Mouse (Mus musculus): Measurements from ENCODE around the gene Vsx2.
A peak's percentile ranks its signal among the peaks of the same experiment; 100 is the strongest.
"Not testable (repeated sequence)": the region's sequence is repeated elsewhere in the genome, so short reads cannot be mapped to it uniquely, and the experiment has no call there.

Vsx2 gene

DNA sequence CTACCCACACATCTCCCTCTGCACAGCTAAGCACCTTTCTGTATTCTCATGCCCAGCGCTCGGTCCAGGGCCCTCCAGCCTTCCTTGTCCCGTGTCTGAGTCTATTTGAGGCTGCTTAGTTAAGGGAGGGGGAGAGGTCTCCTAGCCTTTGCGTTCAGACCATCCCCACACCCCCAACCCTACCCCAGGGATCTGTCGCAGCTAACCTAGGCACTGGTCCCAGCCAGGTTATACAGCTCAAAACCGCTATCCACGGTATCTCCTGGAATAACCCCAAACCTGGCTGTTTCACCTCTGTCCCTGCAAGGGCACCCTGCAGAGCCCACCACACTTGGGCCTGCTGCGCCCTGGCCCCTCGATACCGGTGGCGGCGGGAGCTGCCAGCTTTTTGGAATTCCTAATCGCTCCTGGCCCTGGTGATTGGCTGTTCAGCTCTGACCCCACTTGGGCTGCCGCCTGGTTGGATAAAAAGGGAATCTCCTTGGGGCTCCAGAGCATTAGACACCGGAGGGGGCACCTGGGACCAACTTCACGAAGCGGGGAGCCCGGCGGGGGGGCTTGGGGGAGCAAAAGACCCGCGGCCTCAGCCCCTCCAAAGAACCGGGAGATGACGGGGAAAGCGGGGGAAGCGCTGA lies at the start of gene Vsx2:
Vsx2 (plus strand) TSS at position 427 of the 635 bp plus-strand sequence.
- DNase-seq (ENCODE audit: low spot score) = no peak

- no peak for DNase-seq (ENCODE audit: low spot score)
Observed at GRCm38 (mm10) chr12:84523728-84524127, 45.8 kb upstream of the Vsx2 start.

DNA sequence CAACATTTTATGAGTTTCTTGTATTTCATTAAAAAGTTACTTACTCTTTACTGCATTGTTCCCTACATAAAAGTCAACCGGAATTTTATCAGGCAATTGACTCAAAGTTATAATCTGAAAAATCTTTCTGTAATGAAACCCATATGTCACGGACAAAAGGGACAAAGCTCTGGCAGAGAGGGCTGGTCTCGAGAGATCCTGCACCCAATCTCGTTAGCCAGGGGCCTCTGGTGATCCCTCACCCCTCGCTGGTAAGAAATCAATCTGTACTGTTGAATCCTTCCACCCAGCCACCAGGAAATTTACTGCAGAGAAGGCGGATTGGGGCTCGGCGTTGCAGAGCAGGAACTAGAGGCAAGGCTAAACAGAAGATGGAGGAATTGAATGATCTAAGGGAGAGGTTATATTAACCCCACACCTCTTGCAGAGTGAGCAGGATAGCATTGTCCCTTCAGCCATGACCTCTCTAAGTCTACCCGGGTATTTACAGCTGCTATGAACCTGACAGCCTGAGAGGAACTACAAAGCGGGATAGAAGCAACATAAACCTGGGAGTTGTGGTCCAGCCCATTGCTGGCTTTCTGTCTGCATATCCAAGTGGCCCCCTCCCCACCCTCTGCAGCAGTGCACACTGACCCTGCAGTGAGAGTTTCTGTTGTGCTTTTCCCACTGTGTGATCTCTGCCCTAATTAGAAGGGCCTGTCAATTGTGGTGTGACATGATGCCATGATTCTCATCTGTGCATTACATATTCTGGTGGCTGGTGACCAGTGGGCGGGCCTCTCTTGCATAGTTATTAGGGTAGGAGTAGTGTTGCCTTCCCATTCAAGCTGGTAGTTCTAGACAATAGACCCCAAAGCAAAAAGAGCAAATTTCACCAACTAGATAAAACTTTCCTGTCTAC lies 45.2 kb upstream of the Vsx2 start:
- DNase-seq (ENCODE audit: low spot score) = peak; percentile 43

- no peak for DNase-seq (ENCODE audit: low spot score)
Observed at GRCm38 (mm10) chr12:84525422-84525821, 44.1 kb upstream of the Vsx2 start.

DNA sequence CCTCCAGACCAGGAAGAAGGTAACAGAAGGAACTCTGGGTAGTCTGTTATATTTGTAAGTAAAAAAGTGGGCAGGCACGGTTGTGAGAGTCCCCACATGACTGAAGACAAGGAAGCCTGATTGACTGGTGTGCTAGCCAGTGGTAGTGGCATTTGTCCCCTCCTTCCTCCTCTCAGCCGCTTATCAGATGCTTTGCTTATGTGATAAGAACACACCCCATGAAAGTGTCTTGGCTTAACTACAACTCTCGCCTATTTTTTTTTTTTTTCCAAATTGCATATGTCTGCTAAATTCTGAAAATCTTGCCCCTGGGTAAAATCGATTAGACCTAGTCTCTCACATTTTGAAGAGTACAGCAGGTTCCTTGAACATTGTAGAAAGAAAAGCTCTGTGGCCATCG lies 39.1 kb upstream of the Vsx2 start:
- no peak for DNase-seq (ENCODE audit: low spot score)

DNA sequence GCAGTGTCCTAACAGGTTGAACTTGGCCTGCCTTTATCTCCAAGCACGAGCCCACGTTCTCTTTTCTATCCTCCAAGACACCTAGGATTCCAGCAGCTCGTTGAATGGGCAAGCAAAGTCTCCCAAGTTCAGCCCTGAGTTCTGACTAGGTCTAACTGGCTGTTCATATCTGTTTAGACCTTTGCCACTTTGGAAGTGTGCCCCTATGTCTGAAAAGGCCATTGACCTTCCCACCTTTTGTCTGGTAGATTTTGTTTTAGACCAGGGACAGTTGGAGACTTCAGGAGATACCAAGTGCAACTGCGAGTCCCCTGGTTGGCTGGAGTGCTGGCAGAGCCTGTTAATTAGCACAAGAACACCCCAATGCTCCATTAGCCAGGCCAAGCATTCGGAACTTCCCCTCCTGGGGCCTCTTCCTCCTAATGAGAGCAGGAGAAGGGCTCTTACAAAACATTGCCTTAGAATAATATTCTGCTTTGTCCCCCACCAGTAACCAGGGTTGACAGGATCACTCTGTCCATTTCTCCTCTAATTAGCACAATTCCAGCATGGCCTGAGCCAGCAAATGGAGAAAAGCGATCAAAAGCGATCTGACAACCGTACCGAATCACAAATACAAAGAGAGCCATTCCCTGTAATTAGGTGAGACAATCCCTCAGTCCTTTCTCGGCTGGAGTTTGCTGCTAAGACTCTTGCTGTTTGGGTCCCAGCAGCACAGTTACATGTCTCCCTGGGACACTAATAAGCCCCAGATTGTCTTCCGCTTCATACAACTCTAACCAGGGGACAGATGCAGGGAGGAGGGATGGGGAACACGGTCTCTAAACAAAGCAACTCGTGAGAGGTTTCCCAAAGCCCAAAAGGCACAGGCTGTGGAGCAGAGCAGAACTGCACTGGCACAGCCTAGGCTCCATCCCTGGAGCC lies 37.4 kb upstream of the Vsx2 start:
- DNase-seq (ENCODE audit: low spot score) = peak; percentile 67

- DNase-seq (ENCODE audit: low spot score) = no peak
Observed at GRCm38 (mm10) chr12:84532830-84533199, 36.7 kb upstream of the Vsx2 start.

- DNase-seq (ENCODE audit: low spot score) = peak; percentile 50
Observed at GRCm38 (mm10) chr12:84533706-84534486, 35.7 kb upstream of the Vsx2 start.

GRCm38 (mm10) chr12:84539537-84539936 lies 30.0 kb upstream of the Vsx2 start:
- DNase-seq (ENCODE audit: low spot score) = not testable (repeated sequence)

DNA sequence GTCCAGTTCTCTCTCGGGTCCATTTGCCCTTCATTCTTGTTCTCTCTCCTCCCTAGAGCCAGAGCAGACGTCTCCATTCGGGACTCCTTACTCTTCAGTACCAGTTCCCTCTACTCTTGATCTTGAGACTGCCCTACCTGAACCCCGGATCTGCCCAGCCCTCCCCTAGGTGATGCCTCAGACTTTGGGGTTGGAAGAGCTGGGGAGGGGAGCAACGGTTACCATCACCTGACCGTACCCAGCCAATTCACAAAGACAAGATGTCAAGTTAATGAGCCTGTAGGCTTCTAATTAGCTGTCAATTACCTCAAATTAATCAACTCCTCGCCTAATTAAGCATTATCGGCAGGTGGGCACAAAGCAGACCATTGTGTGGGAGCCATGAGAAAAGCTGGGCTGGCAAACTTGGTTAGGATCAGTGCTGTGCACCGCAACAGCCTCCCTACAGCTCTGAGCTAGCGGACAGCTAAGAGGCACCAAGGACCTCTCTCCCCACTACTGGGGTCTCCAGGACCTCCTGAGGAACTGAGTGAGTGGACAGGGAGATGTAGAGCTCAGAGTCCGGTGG lies 28.1 kb upstream of the Vsx2 start:
- no peak for DNase-seq (ENCODE audit: low spot score)

GRCm38 (mm10) chr12:84546028-84546427 lies 23.5 kb upstream of the Vsx2 start:
- peak; percentile 77 for DNase-seq (ENCODE audit: low spot score)

DNA sequence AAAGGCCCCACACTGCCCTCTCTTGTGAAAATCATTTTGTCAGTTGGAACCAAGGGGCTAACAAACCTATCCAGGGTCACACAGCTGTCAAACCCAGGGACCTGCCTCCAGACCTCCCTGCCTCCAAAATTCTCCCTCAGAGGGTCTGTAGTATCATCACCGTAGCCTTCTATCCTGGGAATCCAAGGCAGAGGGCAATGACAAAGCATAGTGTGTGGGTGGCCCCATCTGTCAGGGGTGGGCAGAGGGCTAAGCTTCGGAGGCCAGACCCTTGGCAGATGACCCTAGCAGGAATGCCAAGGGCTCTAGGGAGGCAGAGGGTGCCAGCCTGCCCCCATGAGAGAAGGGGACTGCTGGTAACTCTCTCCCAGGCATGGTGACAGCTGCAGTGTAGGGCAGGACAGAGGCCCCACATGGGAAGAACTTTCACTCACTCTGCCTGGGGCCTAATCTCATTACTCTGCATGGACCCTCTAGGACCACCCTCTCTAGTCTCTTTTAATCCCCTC lies 22.9 kb upstream of the Vsx2 start:
- no peak for DNase-seq (ENCODE audit: low spot score)

DNA sequence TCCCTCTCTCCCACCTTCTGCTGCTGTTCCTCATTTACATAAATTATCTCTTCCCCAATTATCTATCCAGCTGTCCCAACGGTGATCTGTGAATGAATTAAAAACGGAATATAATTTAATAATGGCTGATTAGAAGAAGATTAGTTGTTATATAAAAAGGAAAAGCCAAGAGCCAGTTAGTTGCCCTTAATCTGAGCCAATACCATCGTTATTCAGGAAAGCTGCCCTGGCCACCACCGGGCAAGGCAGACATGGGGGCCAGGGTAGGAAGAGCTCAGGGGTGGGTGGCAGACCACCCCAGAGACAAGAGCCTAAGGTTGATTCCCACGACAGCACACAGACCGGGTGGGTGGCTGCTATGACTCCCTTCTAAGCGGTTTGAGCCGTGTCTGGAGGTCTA lies 21.3 kb upstream of the Vsx2 start:
- DNase-seq (ENCODE audit: low spot score) = no peak

GRCm38 (mm10) chr12:84555218-84555617 lies 14.3 kb upstream of the Vsx2 start:
- DNase-seq (ENCODE audit: low spot score) = no peak

DNA sequence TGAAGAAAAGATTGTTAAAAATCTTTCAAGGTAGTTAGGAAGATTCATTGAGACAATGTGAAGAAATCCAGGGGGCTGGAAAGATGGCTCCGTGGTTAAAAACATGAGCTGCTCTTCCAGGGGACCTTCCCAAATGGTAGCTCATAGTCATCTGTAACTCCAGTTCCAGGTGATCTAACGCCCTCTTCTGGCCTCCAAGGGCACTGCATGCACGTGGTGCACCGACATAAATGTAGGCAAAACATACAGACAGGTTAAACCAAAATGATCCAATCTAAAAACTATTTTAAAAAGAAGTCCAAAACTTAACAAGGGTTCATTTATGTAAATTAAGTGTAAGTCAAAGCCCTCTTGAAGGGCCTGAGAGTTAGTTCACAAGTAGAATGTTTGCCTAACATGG lies 7.0 kb upstream of the Vsx2 start:
- no peak for DNase-seq (ENCODE audit: low spot score)

DNA sequence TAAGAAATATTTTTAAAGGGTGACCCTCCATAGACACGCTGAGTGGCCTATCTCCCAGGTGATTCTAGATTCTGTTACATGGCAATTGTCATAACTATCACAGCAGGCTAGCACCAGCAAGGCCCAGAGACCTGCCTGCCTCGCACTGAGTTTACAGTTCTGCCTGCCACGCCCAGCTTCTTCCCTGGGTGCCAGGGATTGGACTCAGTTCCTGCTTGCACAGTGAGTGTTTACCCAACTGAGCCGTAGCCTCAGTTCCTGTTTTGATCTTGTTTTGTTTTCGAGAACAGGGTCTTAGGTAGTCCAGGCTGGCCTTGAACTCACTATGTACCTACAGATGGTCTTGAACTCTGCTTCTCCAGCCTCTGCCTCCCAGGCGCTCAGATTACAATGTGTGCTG lies 2.0 kb upstream of the Vsx2 start:
- DNase-seq (ENCODE audit: low spot score) = no peak

- peak; percentile 32 for DNase-seq (ENCODE audit: low spot score)
Observed at GRCm38 (mm10) chr12:84569976-84570693, 573 bp downstream of the Vsx2 start.

GRCm38 (mm10) chr12:84570694-84571415 lies 1.3 kb downstream of the Vsx2 start:
- peak; percentile 22 for DNase-seq (ENCODE audit: low spot score)

DNA sequence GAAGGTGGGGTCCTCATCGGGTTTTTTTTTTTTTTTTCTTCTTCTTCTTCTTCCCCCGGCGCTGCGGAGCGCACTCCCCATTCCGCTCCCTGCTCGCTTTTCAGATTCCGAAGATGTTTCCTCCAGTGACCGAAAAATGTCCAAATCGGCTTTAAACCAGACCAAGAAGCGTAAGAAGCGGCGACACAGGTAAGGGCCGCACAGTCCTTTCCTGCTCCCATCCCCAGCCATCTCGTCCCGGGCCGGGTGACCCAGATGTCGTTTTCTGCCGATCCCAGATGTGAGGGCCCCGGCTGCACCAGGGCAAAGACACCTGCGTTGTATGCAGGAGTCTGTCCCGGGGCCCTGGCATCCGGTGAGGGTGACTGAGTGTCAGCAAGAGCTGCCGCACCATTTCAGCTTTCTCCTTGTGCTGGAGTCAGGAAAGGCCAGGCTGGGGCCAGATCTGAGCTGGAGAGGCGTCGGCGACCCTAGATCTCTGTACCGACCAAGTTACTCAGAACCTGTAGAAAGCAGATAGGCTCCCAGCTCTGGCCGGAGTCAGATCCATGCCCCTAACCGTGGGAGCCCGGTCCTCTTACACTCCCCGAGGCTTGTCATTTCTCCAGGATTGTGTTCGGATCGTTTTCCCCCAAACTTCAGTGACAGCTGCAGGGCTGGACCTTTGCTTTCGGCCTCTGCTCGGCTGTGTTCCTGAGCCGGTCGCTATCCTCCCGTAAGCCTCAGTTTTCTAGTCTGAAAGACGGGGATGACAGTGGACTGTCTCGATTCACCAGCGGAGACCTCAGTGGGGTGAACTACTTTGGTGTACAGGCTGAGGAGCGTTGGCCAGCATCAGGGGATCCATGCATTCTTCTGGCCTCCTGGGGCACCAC lies 2.1 kb downstream of the Vsx2 start:
- DNase-seq (ENCODE audit: low spot score) = peak; percentile 61

Measured in embryo, embryonic 10 days (tissue).